Mouse (Mus musculus): ENCODE measurements around the gene Rcbtb2. TPM values are rescaled to one million over a fixed set of nuclear protein-coding genes. Genes with fewer than 3 reads are reported as not detected.

Gene Rcbtb2
- polyA plus RNA-seq, 1 experiment from 2014 or later: 56.8 TPM

GRCm38 (mm10) chr14:73254412-73254811, 131.6 kb downstream of the Rcbtb2 start:
- no peaks in the 10 kb centered on the region for H3K4me1 ChIP-seq
- no peak overlapping the region for H3K4me3 ChIP-seq (replicated peaks)
- no peak overlapping the region for H3K27ac ChIP-seq (replicated peaks)
- WGBS: 38% methylated on average over 4 of the region's 4 CpGs
- H3K4me2 ChIP-seq: no peak overlapping the region
- ATAC-seq (ENCODE audit: low FRiP score): no peak
- no peaks in the 10 kb centered on the region for H3K9me3 ChIP-seq (replicated peaks)
- no peaks in the 10 kb centered on the region for H3K27me3 ChIP-seq (replicated peaks)
- H3K36me3 ChIP-seq: no peaks in the 10 kb centered on the region
- no peak overlapping the region for H3K9ac ChIP-seq (replicated peaks)

- no peaks in the 10 kb centered on the region for H3K36me3 ChIP-seq
- H3K9me3 ChIP-seq (replicated peaks): no peaks in the 10 kb centered on the region
- no peak overlapping the region for H3K9ac ChIP-seq (replicated peaks)
- no peak overlapping the region for H3K4me3 ChIP-seq (replicated peaks)
- H3K27ac ChIP-seq (replicated peaks): no peak overlapping the region
- no peaks in the 10 kb centered on the region for H3K27me3 ChIP-seq (replicated peaks)
- no peak overlapping the region for H3K4me2 ChIP-seq
- H3K4me1 ChIP-seq: no peaks in the 10 kb centered on the region
- no peak for ATAC-seq (ENCODE audit: low FRiP score)
- 52% methylated on average over 3 of the region's 3 CpGs for WGBS
Measured at GRCm38 (mm10) chr14:73255426-73255970, 132.7 kb downstream of the Rcbtb2 start.

- Histone ChIP-seq H3K27me3 (replicated peaks) (no peaks in the 10 kb centered on the region), H3K9me3 (replicated peaks) (no peaks in the 10 kb centered on the region), H3K36me3 (peaks cover 5% of the 10 kb centered on the region; the same call in 1 of the 2 replicates), H3K4me1 (no peaks in the 10 kb centered on the region), H3K27ac (replicated peaks) (no peak overlapping the region), H3K4me3 (replicated peaks) (no peak overlapping the region), H3K4me2 (no peak overlapping the region), H3K9ac (replicated peaks) (no peak overlapping the region)
- ATAC-seq (ENCODE audit: low FRiP score): no peak
- 81% methylated on average over 7 of the region's 7 CpGs for WGBS
Measured at GRCm38 (mm10) chr14:73257348-73257747, 134.5 kb downstream of the Rcbtb2 start.

MicroRNA genes within 50 kb of the gene (microRNA counts, 519-probe panel; counts per million panel counts)
- microRNA mmu-miR-687: not detected

Small RNAs within 50 kb of the gene (microRNA-seq; reads per million reads assigned to microRNA genes)
- not detected for gene Mir687

Other genes with a start within 250 kb of the Rcbtb2 start
- gene Cysltr2, start 73.9 kb upstream of the Rcbtb2 start, polyA plus RNA-seq (2015; fragmentation: Nextera tagmentation; extraction: Ambion mirVana): 0.28 and 2.3 TPM in 2 replicates
- 4.0 and 5.7 TPM in 2 replicates for gene Lpar6, start 114.9 kb downstream of the Rcbtb2 start, polyA plus RNA-seq (2015; fragmentation: Nextera tagmentation; extraction: Ambion mirVana)
- 20.3 and 25.4 TPM in 2 replicates for gene Rb1, start 202.8 kb downstream of the Rcbtb2 start, polyA plus RNA-seq (2015; fragmentation: Nextera tagmentation; extraction: Ambion mirVana)

Measured in neural tube, embryonic 15.5 days (tissue).